Mouse (Mus musculus): Measurements from ENCODE around the gene Prkcq. TPM values are rescaled to one million over a fixed set of nuclear protein-coding genes. Genes with fewer than 3 reads are reported as not detected.

The Prkcq gene
- polyA plus RNA-seq, 1 experiment from 2014 or later = 2.7 TPM

- no peak for ATAC-seq
- Histone ChIP-seq H3K27me3 (no peaks in the 10 kb centered on the region), H3K9ac (replicated peaks) (no peak overlapping the region), H3K9me3 (no peaks in the 10 kb centered on the region), H3K36me3 (no peaks in the 10 kb centered on the region), H3K4me3 (replicated peaks) (no peak overlapping the region), H3K4me2 (replicated peaks) (no peak overlapping the region), H3K4me1 (replicated peaks) (no peaks in the 10 kb centered on the region), H3K27ac (no peak overlapping the region)
- WGBS = 62% methylated on average over 5 of the region's 5 CpGs
Measured at GRCm38 (mm10) chr2:11266294-11266693, 94.4 kb downstream of the Prkcq start.

GRCm38 (mm10) chr2:11278965-11279364 lies 107.1 kb downstream of the Prkcq start:
- Histone ChIP-seq H3K36me3 (no peaks in the 10 kb centered on the region), H3K27ac (no peak overlapping the region), H3K9ac (replicated peaks) (no peak overlapping the region), H3K4me2 (replicated peaks) (no peak overlapping the region), H3K9me3 (no peaks in the 10 kb centered on the region), H3K4me1 (replicated peaks) (no peaks in the 10 kb centered on the region), H3K27me3 (no peaks in the 10 kb centered on the region), H3K4me3 (replicated peaks) (no peak overlapping the region)
- no peak for ATAC-seq
- WGBS = 84% methylated on average over 7 of the region's 7 CpGs

- H3K9ac ChIP-seq (replicated peaks) = no peak overlapping the region
- no peak overlapping the region for H3K4me3 ChIP-seq (replicated peaks)
- no peaks in the 10 kb centered on the region for H3K4me1 ChIP-seq (replicated peaks)
- no peak for ATAC-seq
- no peak overlapping the region for H3K27ac ChIP-seq
- H3K9me3 ChIP-seq = no peaks in the 10 kb centered on the region
- no peak overlapping the region for H3K4me2 ChIP-seq (replicated peaks)
- H3K27me3 ChIP-seq = no peaks in the 10 kb centered on the region
- no peaks in the 10 kb centered on the region for H3K36me3 ChIP-seq
- 91% methylated on average over 2 of the region's 2 CpGs for WGBS
Measured at GRCm38 (mm10) chr2:11280247-11280646, 108.3 kb downstream of the Prkcq start.

- H3K9me3 ChIP-seq = 0 out of 2 replicates have a peak, but pooled peaks cover 4% of the 10 kb centered on the region
- no peaks in the 10 kb centered on the region for H3K27me3 ChIP-seq
- H3K27ac ChIP-seq = no peak overlapping the region
- 0 out of 2 replicates have a peak overlapping the region, but pooled peaks have one; percentile 12 for H3K4me2 ChIP-seq (replicated peaks)
- H3K4me3 ChIP-seq (replicated peaks) = no peak overlapping the region
- no peak overlapping the region for H3K9ac ChIP-seq (replicated peaks)
- H3K36me3 ChIP-seq = no peaks in the 10 kb centered on the region
- ATAC-seq = peak; percentile 72
- H3K4me1 ChIP-seq (replicated peaks) = 0 out of 2 replicates have a peak, but pooled peaks cover 5% of the 10 kb centered on the region
- 73% methylated on average over 18 of the region's 18 CpGs for WGBS
Measured at GRCm38 (mm10) chr2:11287834-11288530, 116.1 kb downstream of the Prkcq start.

GRCm38 (mm10) chr2:11288531-11288846 lies 116.6 kb downstream of the Prkcq start:
- peak; percentile 89 for ATAC-seq
- Histone ChIP-seq H3K4me1 (replicated peaks) (0 out of 2 replicates have a peak, but pooled peaks cover 5% of the 10 kb centered on the region), H3K4me2 (replicated peaks) (0 out of 2 replicates have a peak overlapping the region, but pooled peaks have one; percentile 12), H3K27ac (no peak overlapping the region), H3K36me3 (no peaks in the 10 kb centered on the region), H3K9ac (replicated peaks) (no peak overlapping the region), H3K27me3 (no peaks in the 10 kb centered on the region), H3K9me3 (0 out of 2 replicates have a peak, but pooled peaks cover 4% of the 10 kb centered on the region), H3K4me3 (replicated peaks) (no peak overlapping the region)
- WGBS = 8% methylated on average over 7 of the region's 7 CpGs

GRCm38 (mm10) chr2:11290931-11291330 lies 119.0 kb downstream of the Prkcq start:
- Histone ChIP-seq H3K27ac (no peak overlapping the region), H3K4me2 (replicated peaks) (no peak overlapping the region), H3K4me3 (replicated peaks) (no peak overlapping the region), H3K4me1 (replicated peaks) (0 out of 2 replicates have a peak, but pooled peaks cover 5% of the 10 kb centered on the region), H3K27me3 (no peaks in the 10 kb centered on the region), H3K36me3 (no peaks in the 10 kb centered on the region), H3K9me3 (no peaks in the 10 kb centered on the region), H3K9ac (replicated peaks) (no peak overlapping the region)
- no peak for ATAC-seq
- 92% methylated on average over 6 of the region's 6 CpGs for WGBS

GRCm38 (mm10) chr2:11291570-11292405 lies 119.9 kb downstream of the Prkcq start:
- Histone ChIP-seq H3K27ac (no peak overlapping the region), H3K4me2 (replicated peaks) (no peak overlapping the region), H3K9me3 (no peaks in the 10 kb centered on the region), H3K4me3 (replicated peaks) (no peak overlapping the region), H3K36me3 (no peaks in the 10 kb centered on the region), H3K9ac (replicated peaks) (no peak overlapping the region), H3K4me1 (replicated peaks) (0 out of 2 replicates have a peak, but pooled peaks cover 5% of the 10 kb centered on the region), H3K27me3 (no peaks in the 10 kb centered on the region)
- ATAC-seq = no peak
- WGBS = 78% methylated on average over 9 of the region's 9 CpGs

- H3K36me3 ChIP-seq = no peaks in the 10 kb centered on the region
- H3K4me1 ChIP-seq (replicated peaks) = 0 out of 2 replicates have a peak, but pooled peaks cover 2% of the 10 kb centered on the region
- no peak overlapping the region for H3K9ac ChIP-seq (replicated peaks)
- 90% methylated on average over 13 of the region's 13 CpGs for WGBS
- no peaks in the 10 kb centered on the region for H3K27me3 ChIP-seq
- no peak overlapping the region for H3K4me2 ChIP-seq (replicated peaks)
- H3K9me3 ChIP-seq = no peaks in the 10 kb centered on the region
- no peak overlapping the region for H3K4me3 ChIP-seq (replicated peaks)
- ATAC-seq = no peak
- no peak overlapping the region for H3K27ac ChIP-seq
Measured at GRCm38 (mm10) chr2:11293144-11293543, 121.2 kb downstream of the Prkcq start.

- Histone ChIP-seq H3K4me1 (replicated peaks) (no peaks in the 10 kb centered on the region), H3K4me3 (replicated peaks) (no peak overlapping the region), H3K4me2 (replicated peaks) (no peak overlapping the region), H3K9me3 (no peaks in the 10 kb centered on the region), H3K9ac (replicated peaks) (no peak overlapping the region), H3K36me3 (no peaks in the 10 kb centered on the region), H3K27ac (no peak overlapping the region), H3K27me3 (no peaks in the 10 kb centered on the region)
- no peak for ATAC-seq
- WGBS = 81% methylated on average over 5 of the region's 5 CpGs
Measured at GRCm38 (mm10) chr2:11294643-11295191, 122.8 kb downstream of the Prkcq start.

GRCm38 (mm10) chr2:11298811-11299210 lies 126.9 kb downstream of the Prkcq start:
- no peaks in the 10 kb centered on the region for H3K4me1 ChIP-seq (replicated peaks)
- no peaks in the 10 kb centered on the region for H3K9me3 ChIP-seq
- no peak overlapping the region for H3K9ac ChIP-seq (replicated peaks)
- H3K4me2 ChIP-seq (replicated peaks) = no peak overlapping the region
- no peaks in the 10 kb centered on the region for H3K27me3 ChIP-seq
- no peak overlapping the region for H3K27ac ChIP-seq
- H3K36me3 ChIP-seq = no peaks in the 10 kb centered on the region
- H3K4me3 ChIP-seq (replicated peaks) = no peak overlapping the region
- 92% methylated on average over 7 of the region's 7 CpGs for WGBS
- no peak for ATAC-seq

GRCm38 (mm10) chr2:11299366-11299765 lies 127.5 kb downstream of the Prkcq start:
- WGBS = 31% methylated on average over 1 of the region's 1 CpGs
- Histone ChIP-seq H3K4me2 (replicated peaks) (no peak overlapping the region), H3K27ac (no peak overlapping the region)

GRCm38 (mm10) chr2:11300362-11300761 lies 128.5 kb downstream of the Prkcq start:
- H3K27ac ChIP-seq = no peak overlapping the region
- no peaks in the 10 kb centered on the region for H3K9me3 ChIP-seq
- 91% methylated on average over 6 of the region's 6 CpGs for WGBS
- no peaks in the 10 kb centered on the region for H3K36me3 ChIP-seq
- H3K4me3 ChIP-seq (replicated peaks) = no peak overlapping the region
- no peaks in the 10 kb centered on the region for H3K27me3 ChIP-seq
- no peak overlapping the region for H3K9ac ChIP-seq (replicated peaks)
- H3K4me2 ChIP-seq (replicated peaks) = no peak overlapping the region
- H3K4me1 ChIP-seq (replicated peaks) = no peaks in the 10 kb centered on the region
- ATAC-seq = no peak

More at GRCm38 (mm10) chr2:11299366-11299765, 127.5 kb downstream of the Prkcq start:
- Histone ChIP-seq H3K9ac (replicated peaks) (no peak overlapping the region), H3K36me3 (no peaks in the 10 kb centered on the region), H3K9me3 (no peaks in the 10 kb centered on the region), H3K27me3 (no peaks in the 10 kb centered on the region), H3K4me1 (replicated peaks) (no peaks in the 10 kb centered on the region), H3K4me3 (replicated peaks) (no peak overlapping the region)
- ATAC-seq = no peak

Data from midbrain, embryonic 13.5 days (tissue).